Mouse (Mus musculus): ENCODE data around the gene Vmn1r71. TPM values are rescaled to one million over a fixed set of nuclear protein-coding genes. Genes with fewer than 3 reads are reported as not detected.
"Not testable (repeated sequence)": the region's sequence is repeated elsewhere in the genome, so short reads cannot be mapped to it uniquely, and the experiment has no call there.

Gene Vmn1r71
- not detected in 2 replicates for polyA plus RNA-seq (2014; fragmentation: Nextera tagmentation; extraction: Ambion mirVana)

DNA sequence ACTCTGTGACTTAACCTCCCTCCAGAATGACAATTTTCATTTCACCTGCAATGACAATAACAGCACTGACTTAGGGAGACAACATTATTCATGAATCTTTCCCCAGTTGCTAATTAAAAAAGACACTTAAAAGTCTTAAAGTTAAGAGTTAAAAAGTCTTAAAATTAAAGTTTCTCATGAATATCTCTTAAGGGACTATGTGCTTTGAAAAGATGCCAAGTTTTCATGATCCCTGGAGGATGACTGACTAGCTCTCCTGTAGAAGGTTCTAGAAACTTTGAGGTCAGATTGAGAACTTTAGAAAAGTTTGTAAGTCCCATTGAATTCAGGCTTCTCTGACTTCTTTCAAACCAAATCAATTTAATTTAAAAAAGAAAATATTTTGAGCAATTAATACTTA, at the start of gene Vmn1r71:
TSS of gene Vmn1r71 (minus strand) at position 101 of the 400 bp plus-strand sequence.
- Histone ChIP-seq H3K9ac (replicated peaks; ENCODE audit: low read length) (no peak within 1 kb of the TSS), H3K27me3 (ENCODE audit: control insufficient read depth, insufficient read depth, low read length) (no peaks in the 10 kb centered on the region), H3K9me3 (replicated peaks; ENCODE audit: control insufficient read depth, low read length) (no peaks in the 10 kb centered on the region; the same call in 1 of the 2 replicates), H3K4me2 (ENCODE audit: low read depth, low read length) (no peak within 1 kb of the TSS), H3K36me3 (replicated peaks; ENCODE audit: control insufficient read depth, insufficient read depth, low read depth, low read length) (no peaks in the 10 kb centered on the region), H3K4me3 (ENCODE audit: low read depth, low read length) (no peak within 1 kb of the TSS), H3K4me1 (ENCODE audit: control insufficient read depth, insufficient read depth, low read length) (no peaks in the 10 kb centered on the region), H3K27ac (replicated peaks; ENCODE audit: low read depth, low read length) (no peak within 1 kb of the TSS)
- ATAC-seq (replicated peaks; ENCODE audit: insufficient number of reproducible peaks, low FRiP score, low TSS enrichment, low read depth), result no peak
- DNase-seq (ENCODE audit: low spot score), result no peak

DNA sequence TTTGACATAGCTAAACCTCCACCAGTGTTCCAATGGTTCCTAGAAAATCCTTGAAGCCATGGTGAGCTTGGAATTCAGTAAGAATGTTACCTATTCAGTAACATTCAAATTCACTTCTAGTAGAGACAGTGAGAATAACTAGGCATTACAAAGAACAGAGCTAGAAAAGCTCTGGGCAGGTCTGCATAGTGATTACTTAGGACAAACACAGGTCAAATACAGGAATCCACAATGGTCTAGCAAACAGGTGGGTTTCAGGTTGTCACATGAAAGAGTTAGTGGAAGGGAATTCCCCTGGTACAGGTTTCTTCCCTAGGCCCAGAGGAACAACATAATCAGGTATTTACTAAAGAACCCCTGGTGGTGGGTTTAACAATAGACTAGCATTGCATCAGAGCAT, 3.4 kb upstream of the Vmn1r71 start:
- not testable (repeated sequence) for H3K4me3 ChIP-seq (ENCODE audit: low read depth, low read length); H3K9me3 ChIP-seq (replicated peaks; ENCODE audit: control insufficient read depth, low read length); H3K4me1 ChIP-seq (ENCODE audit: control insufficient read depth, insufficient read depth, low read length); H3K27me3 ChIP-seq (ENCODE audit: control insufficient read depth, insufficient read depth, low read length); H3K9ac ChIP-seq (replicated peaks; ENCODE audit: low read length); DNase-seq (ENCODE audit: low spot score); H3K27ac ChIP-seq (replicated peaks; ENCODE audit: low read depth, low read length); H3K36me3 ChIP-seq (replicated peaks; ENCODE audit: control insufficient read depth, insufficient read depth, low read depth, low read length); H3K4me2 ChIP-seq (ENCODE audit: low read depth, low read length); ATAC-seq (replicated peaks; ENCODE audit: insufficient number of reproducible peaks, low FRiP score, low TSS enrichment, low read depth)

Other genes with a start within 250 kb of the Vmn1r71 start
- not detected in 2 replicates for gene Vmn1r68, start 195.9 kb downstream of the Vmn1r71 start, polyA plus RNA-seq (2014; fragmentation: Nextera tagmentation; extraction: Ambion mirVana)
- gene Vmn1r69, start 140.7 kb downstream of the Vmn1r71 start, polyA plus RNA-seq (2014; fragmentation: Nextera tagmentation; extraction: Ambion mirVana), result not detected in 2 replicates
- gene Vmn1r70, start 122.8 kb downstream of the Vmn1r71 start, polyA plus RNA-seq (2014; fragmentation: Nextera tagmentation; extraction: Ambion mirVana), result not detected in 2 replicates
- gene Nlrp4b, start 66.6 kb downstream of the Vmn1r71 start, polyA plus RNA-seq (2014; fragmentation: Nextera tagmentation; extraction: Ambion mirVana), result not detected in 2 replicates
- not detected in 2 replicates for gene Zscan4b, start 150.7 kb upstream of the Vmn1r71 start, polyA plus RNA-seq (2014; fragmentation: Nextera tagmentation; extraction: Ambion mirVana)